Mouse (Mus musculus) testis, postnatal 14 days (tissue): ENCODE measurements around the gene Golt1b.

Experiments
- DNase-seq: peaks from one replicate; pipeline ENCODE4 v3.0.0; 2021; ENCODE audit warnings: low spot score

The Golt1b gene

DNA sequence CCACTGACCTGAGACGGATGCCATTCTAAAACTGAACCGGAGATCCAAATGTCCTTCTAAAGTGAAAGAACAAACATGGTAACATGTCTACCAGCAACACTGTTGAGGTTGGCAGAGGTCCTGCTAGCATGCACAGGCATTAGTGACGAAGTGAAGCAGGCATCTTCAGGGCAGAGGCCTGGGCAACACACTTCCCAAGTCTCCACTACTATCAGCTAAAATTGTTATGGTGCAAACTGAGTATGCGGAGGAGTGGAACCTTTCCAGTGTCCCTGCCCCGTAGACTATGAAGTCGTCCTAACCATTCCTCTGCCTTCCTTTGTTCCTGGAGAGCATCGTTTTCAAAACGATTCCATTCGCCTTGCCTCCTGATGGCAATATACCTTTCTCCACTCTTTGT lies 2.5 kb upstream of the Golt1b start:
- no peak for DNase-seq

DNA sequence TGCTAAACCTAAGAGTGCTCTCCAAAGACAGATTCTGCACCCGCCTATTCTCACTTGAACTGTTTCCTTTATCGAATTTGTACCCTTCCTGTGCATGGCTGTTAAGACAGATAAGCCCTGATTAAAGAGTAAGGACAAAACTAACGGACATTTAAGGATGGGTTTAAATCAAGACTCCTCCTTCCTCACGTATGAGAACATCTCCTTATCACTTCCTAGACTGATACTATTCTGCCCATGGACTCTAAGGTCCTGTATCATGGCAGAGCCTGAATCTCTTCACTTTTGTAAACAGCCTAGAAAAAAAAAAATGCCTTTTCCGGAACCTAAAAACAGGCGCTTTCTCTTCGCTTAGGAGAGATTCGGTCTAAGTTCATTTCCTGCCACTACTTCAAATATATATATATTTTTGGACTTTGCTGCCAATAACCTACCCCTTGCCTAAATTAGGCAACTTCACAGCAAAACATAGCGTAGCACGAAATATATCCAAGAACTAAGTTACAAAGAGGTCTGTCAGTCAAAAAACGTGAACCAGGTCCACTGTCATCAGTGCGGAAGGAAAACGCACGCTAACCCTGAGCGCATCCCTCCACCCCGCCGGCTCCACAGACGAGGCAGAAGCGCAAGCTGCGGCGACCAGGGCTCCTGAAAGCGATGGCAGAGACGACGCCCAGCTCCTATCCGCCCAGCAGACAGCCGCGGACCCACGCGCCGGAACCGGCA lies 573 bp upstream of the Golt1b start:
- DNase-seq, result no peak

DNA sequence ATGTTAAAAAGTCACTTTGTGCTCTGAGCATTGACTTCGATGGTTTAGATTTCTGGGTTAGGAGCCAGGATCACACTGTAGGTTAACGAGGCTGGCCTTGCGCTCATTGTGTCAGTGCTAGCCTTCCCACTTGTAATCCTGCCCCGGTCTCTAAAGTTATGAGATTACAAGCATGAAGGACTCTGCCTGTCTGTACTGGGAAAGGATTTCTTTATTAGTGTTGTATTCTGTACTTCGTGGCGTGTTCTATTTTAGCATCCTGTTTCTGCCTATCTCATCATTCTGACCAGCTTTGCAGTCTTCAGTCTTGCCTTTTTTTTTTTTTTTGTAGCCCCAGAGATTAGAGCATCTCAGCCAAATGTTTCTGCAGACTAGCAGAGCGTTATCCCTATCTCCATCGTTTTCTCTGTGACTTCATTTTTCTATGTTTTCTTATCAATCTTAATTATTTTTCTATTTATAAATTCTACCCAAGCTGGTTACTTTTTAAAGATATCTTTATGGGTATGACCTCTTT lies 792 bp downstream of the Golt1b start:
- no peak for DNase-seq

DNA sequence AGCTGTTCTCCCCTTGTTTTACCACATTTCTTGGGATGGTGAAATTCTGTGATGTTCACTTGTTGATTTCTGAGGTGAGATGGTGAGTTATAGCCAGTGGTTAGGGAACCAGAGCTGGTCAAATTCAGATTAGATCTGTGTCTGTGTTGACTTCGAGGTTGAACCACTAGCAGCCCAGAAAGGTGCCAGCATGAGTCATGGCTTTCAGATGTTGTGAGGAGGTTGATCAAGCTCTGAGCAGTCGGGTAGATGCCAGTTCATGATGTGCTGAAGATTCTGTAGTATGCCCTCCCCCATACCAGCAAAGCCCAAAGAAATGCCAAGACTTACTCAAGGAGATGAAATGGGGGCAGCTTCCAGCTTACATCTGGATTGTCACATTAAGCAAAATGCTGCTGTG lies 2.1 kb downstream of the Golt1b start:
- DNase-seq, result no peak

DNA sequence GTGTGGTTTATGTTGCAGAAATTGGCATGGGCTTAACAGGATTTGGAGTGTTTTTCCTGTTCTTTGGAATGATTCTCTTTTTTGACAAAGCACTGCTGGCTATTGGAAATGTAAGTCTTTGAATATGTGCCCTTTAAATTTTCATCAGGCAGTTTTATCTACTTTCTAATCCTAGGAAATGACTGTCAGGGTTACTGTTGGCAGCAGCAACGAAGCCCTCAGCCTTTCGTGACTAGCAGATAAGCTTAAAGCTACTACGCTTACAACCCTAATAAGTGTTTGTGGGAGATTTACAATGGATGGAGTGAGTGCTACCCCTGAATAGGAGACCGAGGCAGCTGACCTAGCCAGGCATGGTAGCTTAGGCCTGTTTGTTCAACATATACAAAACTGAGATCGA lies 5.3 kb downstream of the Golt1b start:
- DNase-seq, result no peak

DNA sequence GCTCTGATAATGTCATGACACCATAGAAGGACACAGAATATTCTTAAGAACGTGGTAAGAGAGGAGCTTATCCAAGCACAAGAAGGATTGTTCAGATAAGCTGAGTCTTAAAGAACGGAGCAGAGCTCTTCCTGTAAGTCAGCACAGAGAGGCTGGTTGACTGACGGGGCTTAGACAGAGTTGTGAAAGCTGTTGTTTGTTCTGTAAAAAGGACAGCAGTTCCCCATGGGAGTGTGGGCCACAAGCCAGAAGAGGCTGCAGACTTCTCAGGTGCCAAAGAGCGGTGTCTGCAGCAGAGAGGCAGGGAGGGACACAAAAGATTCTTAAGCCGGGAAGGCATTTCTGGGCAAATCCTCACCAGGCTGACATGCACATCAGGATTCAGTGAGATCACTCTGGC lies 7.6 kb downstream of the Golt1b start:
- no peak for DNase-seq

DNA sequence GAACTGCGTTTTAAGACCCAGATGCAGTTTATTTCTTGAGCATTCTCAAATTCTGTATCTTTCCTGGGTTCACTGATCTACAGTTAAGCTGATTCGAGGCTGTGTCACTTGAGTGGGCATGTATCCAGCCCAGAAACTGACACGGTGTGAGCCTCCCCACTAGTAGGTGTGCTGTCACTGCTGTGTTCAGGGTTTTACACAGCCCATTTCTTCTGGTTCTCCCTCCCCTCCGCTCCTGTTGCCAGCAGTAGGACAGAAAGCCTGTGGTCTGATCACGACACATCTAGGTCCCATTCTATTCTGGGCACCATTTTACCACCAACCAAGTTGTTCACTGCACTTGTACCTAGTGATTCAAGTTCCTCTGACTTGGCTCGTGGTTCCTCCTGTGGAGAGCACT lies 8.7 kb downstream of the Golt1b start:
- DNase-seq, result no peak

DNA sequence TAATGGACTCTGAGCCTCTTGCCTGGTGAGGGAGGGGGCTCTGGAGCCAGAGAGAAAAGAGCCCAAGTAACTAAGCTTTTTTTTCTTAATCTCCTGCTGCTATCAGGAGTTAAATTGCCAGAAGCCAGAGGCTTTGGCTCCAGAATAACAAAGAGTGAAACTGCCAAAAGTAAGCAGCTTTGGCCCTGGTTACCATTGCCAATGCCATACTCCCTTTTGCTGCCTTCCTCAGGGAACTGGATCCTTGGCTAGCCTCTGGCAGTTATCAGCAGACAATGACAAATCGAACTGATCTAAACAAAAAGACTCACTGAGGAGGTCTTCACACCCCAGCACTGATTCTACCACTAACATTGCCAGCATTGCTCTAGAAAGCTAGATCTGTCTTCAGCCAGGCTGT lies 24.1 kb downstream of the Golt1b start:
- DNase-seq, result no peak

DNA sequence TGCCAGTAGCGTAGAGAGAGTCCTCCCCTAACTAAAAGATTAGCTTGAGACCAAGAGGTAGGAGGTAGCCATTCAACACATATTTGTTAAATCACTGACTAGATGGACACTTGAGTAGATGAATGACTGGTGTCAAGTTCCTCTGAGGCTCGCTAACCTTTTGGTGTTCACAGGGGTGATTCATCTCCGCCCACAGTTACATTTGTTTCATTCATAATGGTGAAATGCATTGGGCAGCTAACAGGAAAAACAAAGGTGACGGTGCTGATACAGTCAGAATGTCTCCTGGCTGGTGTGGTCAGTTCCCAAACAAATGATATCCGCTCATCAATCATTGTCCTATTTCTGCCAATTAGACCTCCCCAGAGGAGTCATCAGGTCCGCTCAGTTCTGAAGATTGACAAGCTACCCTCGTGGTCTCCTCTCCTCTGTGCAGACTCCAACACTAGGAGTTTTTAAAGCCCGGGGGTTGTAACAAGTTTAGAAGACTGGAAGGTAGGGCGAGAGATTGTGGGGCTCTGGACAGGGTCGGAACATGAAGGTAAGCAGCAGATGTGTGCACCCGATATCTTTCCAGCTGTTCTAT lies 26.0 kb downstream of the Golt1b start, which contains the start of gene Spx:
Spx (plus strand) TSS at position 536 of the 586 bp plus-strand sequence.
- no peak for DNase-seq

DNA sequence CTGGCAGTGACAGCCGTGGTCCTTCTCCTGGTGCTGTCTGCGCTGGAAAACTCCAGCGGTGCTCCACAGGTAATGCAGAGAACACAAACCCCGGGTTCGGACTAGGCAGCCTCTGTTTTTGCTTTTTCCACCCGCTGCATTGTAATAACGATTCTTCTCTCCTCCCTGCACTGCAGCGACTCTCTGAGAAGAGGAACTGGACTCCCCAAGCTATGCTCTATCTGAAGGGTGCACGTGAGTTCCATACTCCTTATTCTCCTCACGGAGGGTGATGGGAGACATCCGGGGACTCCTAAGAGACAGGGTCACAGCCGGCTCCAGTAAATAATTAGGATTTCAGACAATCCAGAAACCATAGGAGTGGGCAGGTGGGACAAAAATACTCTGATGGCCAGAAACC lies 26.8 kb downstream of the Golt1b start:
- DNase-seq, result no peak

DNA sequence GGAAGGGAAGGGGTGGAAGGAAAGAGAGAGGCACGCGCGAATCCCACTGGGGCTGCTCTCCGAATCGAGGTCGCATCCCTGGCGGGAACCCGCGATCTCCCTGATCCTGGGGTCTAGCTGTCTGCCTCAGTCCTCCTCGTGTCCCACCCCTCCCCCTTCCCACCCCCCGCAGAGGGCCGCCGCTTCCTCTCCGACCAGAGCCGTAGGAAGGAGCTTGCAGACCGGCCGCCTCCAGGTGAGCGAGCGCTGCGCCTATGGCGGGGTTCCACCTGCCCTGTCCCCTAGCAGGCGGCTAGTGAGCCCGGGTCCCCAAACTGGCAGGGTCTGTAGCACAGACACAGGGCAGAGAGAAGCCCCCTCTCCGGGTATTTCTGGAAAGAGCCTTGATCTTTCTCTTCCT lies 27.6 kb downstream of the Golt1b start:
- no peak for DNase-seq

DNA sequence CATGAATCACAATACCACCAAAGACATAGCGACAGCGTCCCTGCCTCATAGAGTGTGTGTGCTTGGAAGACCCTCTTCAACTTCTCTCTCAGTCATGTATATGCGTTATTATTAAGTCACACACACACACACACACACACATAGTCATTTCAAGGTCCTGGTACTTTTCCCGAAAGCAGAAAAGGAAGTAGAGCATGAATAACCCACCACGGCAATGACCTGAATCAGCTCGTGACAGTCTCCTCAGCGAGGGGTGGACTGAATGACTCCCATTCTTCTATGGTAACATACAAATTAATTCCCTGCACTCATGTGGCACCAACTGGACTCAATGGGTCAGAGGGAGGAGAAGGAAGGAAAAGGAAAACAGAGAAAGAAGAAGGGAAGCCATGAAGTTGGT lies 38.0 kb downstream of the Golt1b start:
- DNase-seq, result no peak

DNA sequence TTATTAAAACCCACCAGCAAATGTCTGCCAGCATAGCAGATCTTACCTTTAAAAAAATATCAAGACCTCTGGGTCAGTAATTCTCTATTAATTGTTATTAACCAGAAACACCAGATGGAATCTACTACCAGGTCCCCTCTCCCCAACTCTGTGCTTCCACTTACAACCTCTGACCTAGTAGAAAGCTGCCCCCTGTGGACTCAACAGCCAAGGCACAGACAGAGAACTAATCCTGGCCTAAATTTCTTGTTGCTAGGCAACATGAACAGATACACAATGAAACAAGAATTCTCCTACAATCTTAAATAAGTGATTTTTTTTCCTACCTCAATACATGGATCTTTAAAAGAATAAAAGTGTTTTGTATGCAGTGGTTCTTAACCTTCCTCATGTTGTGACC lies 42.1 kb downstream of the Golt1b start:
- DNase-seq, result no peak

DNA sequence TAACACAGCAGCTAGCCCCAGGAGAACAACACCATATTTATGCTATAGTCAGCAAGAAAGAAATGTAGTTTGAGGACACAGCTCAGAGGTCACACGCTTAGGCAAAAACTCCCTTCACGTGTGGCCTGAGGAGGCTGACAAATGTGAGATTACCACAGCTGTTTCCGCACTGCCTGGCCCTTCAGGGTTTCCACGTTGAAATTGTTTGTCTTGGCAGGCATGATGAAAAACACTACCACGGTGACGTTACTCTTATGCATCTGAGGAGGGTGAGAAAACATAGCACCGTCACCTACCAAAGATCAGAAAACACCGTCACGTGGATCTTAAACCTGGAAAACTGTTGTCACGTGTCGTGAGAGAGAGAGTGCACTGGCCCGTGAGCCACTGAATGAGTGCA lies 64.4 kb downstream of the Golt1b start:
- DNase-seq, result no peak

DNA sequence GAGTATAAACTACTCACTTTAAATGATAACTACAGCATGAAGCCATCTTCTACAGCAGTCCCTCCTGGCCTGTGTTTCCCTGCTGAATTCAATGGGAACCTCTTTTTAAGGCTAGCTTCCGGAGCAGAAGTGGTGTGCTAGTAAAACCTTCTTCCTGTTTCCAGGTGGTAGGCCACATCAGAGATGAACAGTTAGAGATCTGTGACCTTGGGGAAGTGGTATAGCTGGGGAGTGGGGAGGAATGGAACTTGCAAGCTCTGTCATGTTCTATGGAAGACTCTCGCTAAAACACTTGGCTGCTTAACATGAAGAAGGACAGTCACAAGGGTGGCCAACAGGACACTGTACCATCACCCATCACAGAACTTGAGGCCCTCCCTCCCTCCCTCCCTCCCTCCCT lies 66.3 kb downstream of the Golt1b start:
- DNase-seq, result no peak
